Mouse (Mus musculus): ENCODE data around the gene Gsn.

The Gsn gene

DNA sequence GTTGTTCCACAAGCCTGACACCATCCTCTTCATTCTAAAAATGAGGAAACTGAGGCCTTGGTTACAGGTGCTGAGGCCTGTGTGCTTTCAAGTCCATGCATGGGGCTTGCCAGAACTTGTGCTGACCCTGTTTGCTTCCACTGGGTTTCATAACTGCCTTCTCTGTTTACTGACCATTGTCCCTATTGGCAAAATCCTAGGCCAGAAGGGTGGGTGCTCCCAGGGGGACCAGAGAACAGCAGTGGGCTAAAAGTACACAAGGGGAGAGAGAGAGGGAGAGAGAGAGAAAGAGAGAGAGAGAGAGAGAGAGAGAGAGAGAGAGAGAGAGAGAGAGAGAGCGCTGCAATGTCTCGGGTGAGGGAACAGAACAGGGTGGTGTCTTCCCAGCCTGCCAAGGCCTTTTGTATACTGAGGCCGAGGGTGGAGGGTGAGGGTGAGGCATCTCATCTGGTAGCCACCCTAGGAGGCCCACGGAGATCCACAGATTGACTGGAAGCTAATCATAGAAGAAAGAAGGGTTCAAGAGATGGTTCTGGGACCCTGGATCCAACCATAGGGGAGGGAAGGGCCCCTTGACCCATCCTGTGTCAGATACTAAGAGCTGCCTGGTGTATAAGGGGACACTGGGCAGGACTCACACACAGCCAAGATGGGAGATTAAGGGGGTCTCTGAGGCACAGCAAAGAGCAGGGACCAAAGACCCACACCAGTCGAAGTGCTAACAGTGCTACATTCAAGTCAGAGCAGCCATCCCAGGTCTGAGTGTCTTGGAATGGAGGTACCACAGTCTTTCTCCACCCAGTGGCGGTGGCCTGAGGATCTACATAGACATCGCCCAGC, 22.4 kb downstream of the Gsn start:
- in situ Hi-C loops (cut with MseI, MboI), result no loop called here

DNA sequence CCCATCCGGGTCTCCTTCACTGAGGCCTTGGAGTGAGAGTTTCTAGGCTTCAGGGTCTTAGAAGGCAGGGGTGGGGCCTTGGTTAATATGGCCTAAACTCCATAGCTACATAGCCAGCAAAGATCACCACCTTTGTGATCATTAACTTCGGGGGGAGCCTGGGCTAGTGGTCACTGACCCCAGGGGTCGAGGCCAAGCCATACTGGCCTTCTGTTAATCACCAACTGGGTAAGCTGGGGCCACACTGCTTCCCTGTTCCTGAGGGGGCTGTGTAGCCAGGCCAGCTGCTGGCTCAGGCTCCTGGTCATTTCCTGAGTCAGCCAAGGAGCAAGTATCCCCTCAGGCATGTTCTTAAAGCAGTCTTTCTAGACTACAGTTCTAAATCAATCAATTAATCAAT, 23.8 kb downstream of the Gsn start:
- in situ Hi-C loops (cut with MseI, MboI), result no loop called here

GRCm38 (mm10) chr2:35282214-35282613, 26.0 kb downstream of the Gsn start:
- in situ Hi-C loops (cut with MseI, MboI), result no loop called here

DNA sequence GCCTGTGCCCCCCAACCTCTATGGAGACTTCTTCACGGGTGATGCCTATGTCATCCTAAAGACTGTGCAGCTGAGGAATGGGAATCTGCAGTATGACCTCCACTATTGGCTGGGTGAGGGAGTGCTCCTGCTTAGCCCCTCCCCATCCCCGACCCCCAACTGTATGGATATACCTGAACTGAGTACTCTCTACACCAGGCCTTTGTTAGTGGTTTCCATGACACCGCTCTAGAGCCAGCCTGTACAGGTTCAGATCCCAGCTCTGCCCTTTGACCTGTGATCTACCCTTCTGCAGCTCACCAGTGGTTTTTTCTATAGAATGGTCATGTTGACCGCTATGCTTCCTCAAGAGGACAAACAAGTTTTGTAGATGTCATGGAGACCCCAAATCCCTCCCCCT, 27.8 kb downstream of the Gsn start:
- in situ Hi-C loops (cut with MseI, MboI), result no loop called here

- in situ Hi-C loops (cut with MseI, MboI), result no loop called here
These were observed 29.0 kb downstream of the Gsn start for GRCm38 (mm10) chr2:35285209-35285608.

DNA sequence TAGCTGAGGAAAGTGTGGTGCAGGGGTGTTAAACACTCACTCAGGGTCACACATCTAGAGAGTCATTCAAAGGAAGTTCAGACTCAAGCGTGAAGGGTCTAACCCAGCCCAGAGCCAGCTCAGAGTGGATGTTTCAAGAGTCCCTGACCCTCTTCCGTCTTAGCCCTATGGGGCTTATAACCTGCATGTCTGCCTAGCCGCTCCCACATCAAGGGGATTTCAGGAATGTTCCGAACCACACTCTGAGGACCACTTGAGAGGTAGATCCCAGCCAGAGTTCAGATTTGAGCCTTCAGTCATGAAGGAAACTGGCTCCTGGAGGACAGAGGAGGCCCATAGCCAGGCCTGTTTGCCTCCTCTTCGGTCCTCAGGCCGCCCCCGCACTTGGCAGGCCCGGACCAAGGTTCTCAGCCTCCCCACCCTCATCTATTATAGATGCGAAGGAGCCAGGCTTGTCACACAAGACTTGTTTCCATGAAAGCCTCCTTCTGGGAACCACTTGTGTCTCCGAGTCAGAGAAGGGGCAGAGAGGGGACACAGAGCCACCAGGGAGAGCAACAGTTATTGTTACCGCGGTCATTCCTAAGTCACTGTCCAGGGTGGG, 30.9 kb downstream of the Gsn start:
- in situ Hi-C loops (cut with MseI, MboI), result no loop called here

DNA sequence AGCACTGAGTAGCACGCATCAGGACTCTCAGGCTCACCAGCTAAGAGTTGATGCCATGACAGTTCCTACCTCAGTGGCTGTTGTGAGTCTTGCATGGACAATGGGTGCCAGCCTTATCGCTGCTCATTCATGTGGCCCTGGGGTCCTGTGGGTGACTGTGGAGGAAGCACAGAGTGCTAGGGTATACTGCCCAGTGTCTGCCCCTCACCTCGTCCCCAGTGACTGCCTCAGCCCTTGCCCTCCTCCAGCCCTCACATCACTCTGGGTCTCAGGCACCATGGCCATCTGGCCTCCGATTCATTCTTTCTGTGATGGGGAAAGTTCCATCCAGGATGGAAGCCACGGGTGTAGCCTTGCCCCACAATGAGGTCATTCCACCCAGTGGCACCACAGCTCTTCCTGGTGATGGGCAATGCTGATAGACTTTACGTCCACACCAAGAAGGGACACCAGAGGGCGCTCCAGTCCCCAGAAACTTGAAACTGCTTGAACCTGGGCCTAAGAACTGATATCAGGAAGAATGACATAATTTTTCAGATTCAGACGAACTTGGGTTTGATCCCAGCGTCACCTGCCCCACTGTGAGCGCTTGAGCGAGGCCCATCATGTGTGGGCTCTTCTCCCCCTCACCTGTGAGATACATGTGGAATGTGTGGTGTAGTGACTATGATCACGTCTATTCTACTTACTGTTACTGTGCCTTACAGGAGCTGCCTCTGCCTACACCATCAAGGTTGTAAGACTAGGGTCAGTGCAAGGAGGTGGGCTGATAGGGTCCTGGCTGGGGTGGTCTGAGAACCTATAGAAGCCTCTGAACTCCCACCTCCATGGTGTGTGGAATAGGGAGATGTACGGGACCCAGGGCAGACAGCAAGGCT, 32.8 kb downstream of the Gsn start:
- in situ Hi-C loops (cut with MseI, MboI), result no loop called here

DNA sequence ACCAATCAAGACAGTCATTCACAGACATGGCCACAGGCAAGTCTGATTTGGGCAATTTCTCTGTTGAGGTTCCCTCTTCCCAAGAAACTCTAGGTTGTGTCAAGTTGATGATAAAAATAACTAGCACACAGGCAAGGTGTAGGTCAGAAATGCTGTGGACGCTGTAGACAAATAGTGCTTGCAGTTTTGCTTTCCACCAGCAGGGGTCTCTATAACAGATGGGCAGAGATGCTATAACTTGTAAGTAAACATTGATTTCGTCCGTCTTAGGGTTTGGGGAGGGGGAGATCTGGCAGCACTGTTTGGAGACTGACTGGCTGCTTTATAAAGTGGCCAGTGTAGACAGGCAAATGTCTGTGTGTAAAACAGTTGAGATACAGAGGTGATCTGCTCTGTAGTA, 35.7 kb downstream of the Gsn start:
- in situ Hi-C loops (cut with MseI, MboI), result no loop called here

GRCm38 (mm10) chr2:35292700-35293099, 36.5 kb downstream of the Gsn start:
- in situ Hi-C loops (cut with MseI, MboI), result no loop called here

- in situ Hi-C loops (cut with MseI, MboI), result no loop called here
These were observed 37.1 kb downstream of the Gsn start for GRCm38 (mm10) chr2:35293291-35293690.

DNA sequence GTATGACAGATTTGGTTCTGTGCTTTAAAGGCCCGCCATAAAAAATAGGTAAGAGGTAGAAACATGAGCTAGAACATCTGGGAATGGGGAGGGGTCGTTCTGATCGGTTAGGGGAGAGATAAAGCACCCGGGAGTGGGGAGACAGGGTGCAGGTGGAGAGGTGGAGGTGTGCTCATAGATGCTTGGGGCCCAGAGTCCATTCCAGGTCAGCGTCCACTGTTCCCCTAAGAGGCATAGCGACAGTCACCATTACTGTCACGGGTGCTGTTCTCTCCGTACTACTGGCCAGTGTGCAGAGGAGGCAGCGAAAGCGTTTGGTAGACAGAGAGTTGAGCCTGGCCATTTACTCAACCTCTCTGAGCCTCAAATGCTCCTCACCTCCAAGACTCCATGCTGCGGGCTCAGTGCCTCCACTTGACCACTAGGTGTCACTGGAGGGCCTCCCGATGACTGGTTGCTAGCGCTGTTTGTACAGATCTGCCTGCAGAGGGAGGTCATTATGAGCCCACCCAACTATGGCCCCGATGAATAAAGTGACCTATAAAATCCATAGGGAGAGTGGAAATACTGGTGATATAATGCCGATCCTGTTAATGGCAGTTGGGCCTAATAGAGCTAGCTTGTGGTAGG, 41.6 kb downstream of the Gsn start:
- in situ Hi-C loops (cut with MseI, MboI), result loop anchor here (5.0 kb wide), 2 partner anchors 49 to 59 kb away; no protein-coding TSS in a partner anchor

DNA sequence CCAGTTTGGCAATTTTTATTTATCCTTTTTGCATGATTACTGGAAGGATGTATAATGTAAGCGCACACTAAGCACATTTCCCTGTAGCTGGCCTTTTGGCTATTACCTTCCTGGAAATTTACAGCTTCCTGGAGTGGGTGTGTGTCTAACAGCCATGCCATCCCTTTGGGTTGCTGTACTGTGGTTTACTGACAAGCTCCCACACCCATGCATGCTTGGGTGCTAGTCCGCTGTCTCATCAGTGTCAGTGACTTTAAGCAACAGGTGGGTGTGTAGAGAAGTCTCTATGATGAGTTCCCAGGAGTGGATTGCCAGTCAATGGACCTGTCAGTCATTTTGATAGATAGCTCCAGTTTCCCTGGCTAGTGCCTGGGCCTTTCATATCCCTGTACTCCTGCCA, 43.3 kb downstream of the Gsn start:
- in situ Hi-C loops (cut with MseI, MboI), result loop anchor here (5.0 kb wide), 2 partner anchors 48 to 58 kb away; no protein-coding TSS in a partner anchor

GRCm38 (mm10) chr2:35302049-35302885, 46.1 kb downstream of the Gsn start:
- in situ Hi-C loops (cut with MseI, MboI), result no loop called here

GRCm38 (mm10) chr2:35308166-35308565, 52.0 kb downstream of the Gsn start:
- in situ Hi-C loops (cut with MseI, MboI), result no loop called here

GRCm38 (mm10) chr2:35309906-35310493, 53.8 kb downstream of the Gsn start:
- in situ Hi-C loops (cut with MseI, MboI), result no loop called here

GRCm38 (mm10) chr2:35314300-35314699, 58.1 kb downstream of the Gsn start:
- in situ Hi-C loops (cut with MseI, MboI), result no loop called here

GRCm38 (mm10) chr2:35317604-35318003, 61.4 kb downstream of the Gsn start:
- in situ Hi-C loops (cut with MseI, MboI), result no loop called here

GRCm38 (mm10) chr2:35318405-35318804, 62.2 kb downstream of the Gsn start:
- in situ Hi-C loops (cut with MseI, MboI), result no loop called here

GRCm38 (mm10) chr2:35320399-35320798, 64.2 kb downstream of the Gsn start:
- in situ Hi-C loops (cut with MseI, MboI), result no loop called here

DNA sequence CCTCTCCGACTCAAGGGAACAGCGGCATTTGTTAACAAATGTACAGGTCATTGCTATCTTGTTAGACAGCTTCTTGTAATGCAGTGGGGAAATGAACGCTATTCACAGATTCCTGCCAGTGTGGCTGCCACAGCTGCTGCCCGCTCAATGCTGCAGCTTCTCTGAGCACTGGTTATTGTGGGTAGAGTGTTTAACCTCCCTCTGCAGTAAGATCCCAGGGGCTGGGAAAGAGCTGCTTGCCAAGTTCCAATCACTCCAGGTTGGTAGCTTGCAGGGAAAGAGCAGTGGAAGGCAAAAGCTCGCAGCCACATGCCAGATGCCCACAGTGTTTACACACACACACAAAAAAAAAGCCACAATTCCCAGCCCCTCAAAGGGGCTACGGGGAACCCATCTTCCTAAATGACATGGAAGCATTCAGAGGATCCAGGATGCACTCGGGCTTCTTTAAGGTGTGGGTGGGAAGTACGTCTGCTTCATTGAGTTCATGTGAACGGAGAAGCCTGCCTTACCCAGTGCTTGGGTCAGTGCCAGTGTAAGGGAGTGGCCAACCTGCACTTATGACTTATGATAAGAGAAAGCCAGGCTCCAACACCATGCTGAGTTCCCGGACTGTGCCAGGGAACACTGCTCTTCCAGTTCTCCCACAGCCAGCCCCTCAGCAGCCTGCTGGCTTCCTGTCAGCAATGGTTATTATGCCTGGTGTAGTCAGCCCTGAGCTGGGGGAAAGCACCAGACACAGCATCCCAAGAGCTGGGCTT, 66.4 kb downstream of the Gsn start:
- in situ Hi-C loops (cut with MseI, MboI), result no loop called here
